Mouse (Mus musculus): ENCODE data around the gene Utp15.

DNA sequence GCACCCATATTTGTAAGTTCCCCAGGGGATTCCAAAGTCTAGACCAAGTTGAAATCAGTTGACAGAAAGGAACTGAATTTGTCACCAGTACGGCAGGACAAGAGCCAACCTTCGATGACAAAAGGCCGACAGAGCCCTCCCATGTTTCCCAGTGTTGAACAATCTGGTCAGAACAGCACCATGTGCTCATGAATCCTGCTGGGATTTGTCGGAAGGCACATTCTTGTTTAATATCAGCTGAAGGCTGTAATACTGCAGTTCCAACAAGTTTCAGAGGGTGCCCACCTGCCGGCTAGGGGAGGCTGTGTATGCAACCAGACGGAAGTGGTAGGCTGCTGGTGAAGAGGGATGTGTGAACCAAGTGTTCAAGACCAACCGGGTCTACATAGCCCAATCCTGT is 52.7 kb downstream of the Utp15 start:
- TF ChIP-seq CTCF (IDR thresholded peaks at IDR 0.05; ENCODE audit: borderline replicate concordance, insufficient read depth, low read depth, low read length) = no peak
- TF ChIP-seq POLR2A (IDR thresholded peaks at IDR 0.05; ENCODE audit: borderline replicate concordance, insufficient read depth, low read length) = no peak

All from cerebellum, adult 2 months (tissue).